Comparison of ENCODE assay signal across 10 mouse cellular contexts in the genomic region with DNA sequence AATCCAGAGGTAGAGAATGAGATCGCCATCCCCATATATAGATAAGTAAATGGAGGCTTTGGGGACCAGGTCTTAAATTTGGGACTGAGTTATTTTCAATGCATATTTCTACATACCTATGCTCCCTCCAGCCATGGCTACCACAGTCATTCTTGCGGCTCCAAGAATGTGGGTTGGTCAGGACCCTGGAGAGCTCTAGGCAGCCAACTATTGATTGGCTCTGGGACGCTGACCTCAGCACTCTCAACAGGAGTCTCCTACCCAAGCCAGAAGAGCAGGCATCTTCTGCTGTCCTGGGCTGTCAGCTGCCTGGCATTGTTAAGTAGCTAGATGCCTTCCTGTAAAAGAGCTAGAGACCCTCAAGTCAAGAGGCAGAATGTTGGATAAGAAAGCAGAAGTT.
A peak's percentile ranks its signal among the peaks of the same experiment; 100 is the strongest.
DNase-seq lines count a peak whose midpoint lies in the region; ATAC-seq and TF ChIP-seq lines count a peak whose summit lies in the region.
"Had no signal": no experiment of that assay in that cellular context is flagged by ENCODE, and none has a peak within 500 bp of the region (broad histone marks: within the 10 kb centered on the region; RNA-seq: fewer than 3 reads in every experiment).

No protein-coding gene starts in this region.

- no peak overlapping the region for H3K27ac ChIP-seq in heart, embryonic 12.5 days (ENCODE audit: poor library complexity, severe bottlenecking)
- H3K27ac ChIP-seq in hindbrain, postnatal 0 days = no peak overlapping the region
- H3K27ac ChIP-seq: embryonic facial prominence, embryonic 12.5 days; hindbrain, embryonic 15.5 days had no signal

- intact Hi-C loops in heart, postnatal 14 days (cut with DNase I) = no loop called here

- no peaks in the 10 kb centered on the region for H3K4me1 ChIP-seq in heart, embryonic 12.5 days (replicated peaks)
- H3K4me1 ChIP-seq in hindbrain, postnatal 0 days (ENCODE audit: insufficient read depth, low read length) = no peaks in the 10 kb centered on the region

- no peaks in the 10 kb centered on the region for H3K36me3 ChIP-seq in heart, embryonic 12.5 days
- no peaks in the 10 kb centered on the region for H3K36me3 ChIP-seq in hindbrain, postnatal 0 days (ENCODE audit: insufficient read depth, low read length)
- H3K36me3 ChIP-seq: embryonic facial prominence, embryonic 12.5 days; hindbrain, embryonic 15.5 days had no signal

- H3K9ac ChIP-seq in heart, embryonic 12.5 days = no peak overlapping the region
- no peak overlapping the region for H3K9ac ChIP-seq in hindbrain, postnatal 0 days (replicated peaks; ENCODE audit: low read length)
- H3K9ac ChIP-seq: embryonic facial prominence, embryonic 12.5 days; hindbrain, embryonic 15.5 days had no signal

- H3K9me3 ChIP-seq in heart, embryonic 12.5 days (replicated peaks) = no peaks in the 10 kb centered on the region
- no peaks in the 10 kb centered on the region for H3K9me3 ChIP-seq in hindbrain, postnatal 0 days (ENCODE audit: low read length)
- H3K9me3 ChIP-seq: embryonic facial prominence, embryonic 12.5 days; hindbrain, embryonic 15.5 days had no signal

- peaks cover 16% of the 10 kb centered on the region; the same call in 1 of the 2 replicates for H3K27me3 ChIP-seq in heart, embryonic 12.5 days (replicated peaks)
- no peaks in the 10 kb centered on the region for H3K27me3 ChIP-seq in hindbrain, postnatal 0 days (ENCODE audit: insufficient read depth, low read length)
- H3K27me3 ChIP-seq: embryonic facial prominence, embryonic 12.5 days; hindbrain, embryonic 15.5 days had no signal

- no peak for TF ChIP-seq CTCF in hindbrain, postnatal 0 days (IDR thresholded peaks at IDR 0.05; ENCODE audit: low read depth)

- H3K4me2 ChIP-seq in heart, embryonic 12.5 days = no peak overlapping the region
- no peak overlapping the region for H3K4me2 ChIP-seq in hindbrain, postnatal 0 days (ENCODE audit: low read depth, low read length)
- H3K4me2 ChIP-seq: embryonic facial prominence, embryonic 12.5 days; hindbrain, embryonic 15.5 days had no signal

- 10% methylated on average over 3 of the region's 3 CpGs for WGBS in heart, embryonic 12.5 days
- 22% methylated on average over 3 of the region's 3 CpGs for WGBS in hindbrain, postnatal 0 days

- ATAC-seq in heart, embryonic 12.5 days (ENCODE audit: insufficient number of reproducible peaks, low FRiP score) = no peak
- no peak for ATAC-seq in hindbrain, postnatal 0 days

- no peak overlapping the region for H3K4me3 ChIP-seq in heart, embryonic 12.5 days
- H3K4me3 ChIP-seq in hindbrain, postnatal 0 days (ENCODE audit: low read length) = no peak overlapping the region
- H3K4me3 ChIP-seq: embryonic facial prominence, embryonic 12.5 days; hindbrain, embryonic 15.5 days had no signal

- DNase-seq in heart, postnatal 14 days = peak; percentile 31 to 50
- peak; percentile 24 for DNase-seq in thymus, postnatal 4 days
- no peak for DNase-seq in thymus, postnatal 0 days (ENCODE audit: low spot score)
- DNase-seq in hindbrain, postnatal 0 days (ENCODE audit: low spot score) = peak; percentile 40
- peak; percentile 72 for DNase-seq in testis, postnatal 10 days (ENCODE audit: low spot score)
- no peak for DNase-seq in gastrocnemius, adult 8-10 months (ENCODE audit: low spot score in 2 of 2)
- DNase-seq in urinary bladder, postnatal 10 days (ENCODE audit: low spot score) = no peak

Comparison
In these comparisons a context has a peak if more than half of its experiments do, and no peak if none do; other contexts are left out.
1. DNase-seq: peak in heart, postnatal 14 days (2 of 2), thymus, postnatal 4 days (single experiment), hindbrain, postnatal 0 days (single experiment) and testis, postnatal 10 days (single experiment); none in thymus, postnatal 0 days (single experiment), gastrocnemius, adult 8-10 months (0 of 2) and urinary bladder, postnatal 10 days (single experiment).